Mouse (Mus musculus) MEL (cell line): ENCODE measurements around the gene Iah1.

Experiments used
- CTCF ChIP-seq, 3 experiments: IDR thresholded peaks in 2 of 3; conservative IDR thresholded peaks in 1 of 3; 2 replicates each; pipeline ENCODE4 v1.5.1; 2011 to 2012; ENCODE audit warnings: low read length in 3 of 3, low read depth in 2 of 3, mild to moderate bottlenecking in 2 of 3, improper control_type of control experiment in 1 of 3, inconsistent platforms in 1 of 3, mixed read lengths in 1 of 3, moderate library complexity in 1 of 3; ENCODE audit not compliant: control insufficient read depth in 1 of 3, insufficient read depth in 1 of 3, poor library complexity in 1 of 3, severe bottlenecking in 1 of 3
- USF1 ChIP-seq: IDR thresholded peaks from 2 replicates; pipeline ENCODE4 v1.6.1; 2014; ENCODE audit warnings: low read depth, mild to moderate bottlenecking, inconsistent platforms, low read length, improper control_type of control experiment, moderate library complexity

DNA sequence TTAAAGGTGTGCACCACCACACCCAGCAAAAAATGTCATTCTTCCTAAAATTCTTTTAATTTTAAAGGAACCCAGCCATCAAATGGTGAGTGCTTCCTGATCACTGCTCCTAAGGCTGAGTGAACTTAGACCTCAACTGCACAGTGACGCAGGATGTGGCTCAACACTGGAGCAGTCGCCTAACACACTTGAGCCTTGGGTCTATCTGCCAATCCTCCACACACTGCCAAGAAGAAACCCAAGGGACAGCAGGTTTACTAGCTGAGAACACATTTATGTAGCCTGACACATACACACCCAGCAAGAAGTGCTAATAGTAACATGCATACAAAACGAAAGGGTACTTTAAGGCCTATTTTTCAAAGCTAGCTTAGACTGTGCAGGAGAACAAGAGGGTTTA is 10.1 kb downstream of the Iah1 start:
- no peak for TF ChIP-seq USF1
- TF ChIP-seq CTCF (IDR thresholded peaks at IDR 0.05 in 2 of 3, conservative IDR thresholded peaks at IDR 0.05 in 1 of 3; ENCODE audit: control insufficient read depth in 1 of 3, insufficient read depth in 1 of 3, low read depth in 2 of 3, low read length in 3 of 3, poor library complexity in 1 of 3, severe bottlenecking in 1 of 3): no peak
